Mouse (Mus musculus) midbrain, embryonic 12.5 days (tissue): Measurements from ENCODE around the gene Glb1l. TPM values are rescaled to one million over a fixed set of nuclear protein-coding genes. Genes with fewer than 3 reads are reported as not detected.

ENCODE experiments used
- ATAC-seq: fragments of 200-750 bp; cut with Nextera tagmentation; 2 replicates; pipeline ENCODE4 v1.8.0; 2017; ENCODE audit warnings: low read depth, moderate TSS enrichment, moderate library complexity; ENCODE audit not compliant: low FRiP score
- H3K27ac ChIP-seq: fragments of 300-500 bp; sonication (generic); replicated peaks from 2 replicates; pipeline ENCODE4 v1.5.1; 2016; ENCODE audit warnings: mild to moderate bottlenecking
- H3K27me3 ChIP-seq: fragments of 300-500 bp; sonication (generic); 2 replicates; pipeline ENCODE4 v1.6.1; 2016; ENCODE audit warnings: mild to moderate bottlenecking
- H3K36me3 ChIP-seq: fragments of 300-500 bp; sonication (generic); 2 replicates; pipeline ENCODE4 v1.6.1; 2016
- H3K4me1 ChIP-seq: fragments of 300-500 bp; sonication (generic); 2 replicates; pipeline ENCODE4 v1.6.1; 2016
- H3K4me2 ChIP-seq: fragments of 300-500 bp; sonication (generic); replicated peaks from 2 replicates; pipeline ENCODE4 v1.6.1; 2016; ENCODE audit warnings: mild to moderate bottlenecking, moderate library complexity
- H3K4me3 ChIP-seq: fragments of 300-500 bp; sonication (generic); 2 replicates; pipeline ENCODE4 v1.5.1; 2016; ENCODE audit warnings: mild to moderate bottlenecking
- H3K9ac ChIP-seq: fragments of 300-500 bp; sonication (generic); replicated peaks from 2 replicates; pipeline ENCODE4 v1.6.1; 2016; ENCODE audit warnings: mild to moderate bottlenecking, moderate library complexity
- H3K9me3 ChIP-seq: fragments of 300-500 bp; sonication (generic); 2 replicates; pipeline ENCODE4 v1.6.1; 2016; ENCODE audit warnings: mild to moderate bottlenecking
- WGBS: fragments of 180-500 bp; shearing (Covaris S2); methylation state at CpG from one replicate; pipeline ENCODE4 v1.1.7; 2016; 5-methylcytosine and 5-hydroxymethylcytosine counted together
- polyA plus RNA-seq: library from polyadenylated mRNA; unstranded; fragments of >200 nt; fragmentation: Nextera tagmentation; extraction: Ambion mirVana; gene quantifications from 2 replicates; pipeline ENCODE4 v1.2.1, GENCODE M21; 2016

Gene Glb1l
- polyA plus RNA-seq, result 23.2 and 25.7 TPM in 2 replicates

GRCm38 (mm10) chr1:75210136-75211087 is at the start of gene Glb1l, which contains the start of gene Stk16:
Glb1l (minus strand) TSS chr1:75210813.
Stk16 (plus strand) TSS chr1:75210838.
- peaks cover 41% of the 10 kb centered on the region for H3K4me1 ChIP-seq
- H3K9me3 ChIP-seq, result no peaks in the 10 kb centered on the region
- peak within 1 kb of the TSS; percentile 98 for H3K4me2 ChIP-seq
- 6% methylated on average over 42 of the region's 42 CpGs for WGBS
- H3K27ac ChIP-seq, result 0 out of 2 replicates have a peak within 1 kb of the TSS, but pooled peaks have one; percentile 46
- H3K36me3 ChIP-seq, result peaks cover 37% of the 10 kb centered on the region
- peak; percentile 96 for ATAC-seq
- peak within 1 kb of the TSS; percentile 95 for H3K9ac ChIP-seq
- peak within 1 kb of the TSS; percentile 77 for H3K4me3 ChIP-seq
- H3K27me3 ChIP-seq, result peaks cover 12% of the 10 kb centered on the region

- no peak for ATAC-seq
- H3K27me3 ChIP-seq, result peaks cover 22% of the 10 kb centered on the region
- no peak overlapping the region for H3K4me2 ChIP-seq
- H3K4me1 ChIP-seq, result peaks cover 12% of the 10 kb centered on the region
- H3K4me3 ChIP-seq, result no peak overlapping the region
- H3K9me3 ChIP-seq, result no peaks in the 10 kb centered on the region
- no peak overlapping the region for H3K9ac ChIP-seq
- 0 out of 2 replicates have a peak, but pooled peaks cover 5% of the 10 kb centered on the region for H3K36me3 ChIP-seq
- 72% methylated on average over 10 of the region's 10 CpGs for WGBS
- H3K27ac ChIP-seq, result no peak overlapping the region
These were observed 45.0 kb upstream of the Glb1l start for GRCm38 (mm10) chr1:75255516-75256046.

DNA sequence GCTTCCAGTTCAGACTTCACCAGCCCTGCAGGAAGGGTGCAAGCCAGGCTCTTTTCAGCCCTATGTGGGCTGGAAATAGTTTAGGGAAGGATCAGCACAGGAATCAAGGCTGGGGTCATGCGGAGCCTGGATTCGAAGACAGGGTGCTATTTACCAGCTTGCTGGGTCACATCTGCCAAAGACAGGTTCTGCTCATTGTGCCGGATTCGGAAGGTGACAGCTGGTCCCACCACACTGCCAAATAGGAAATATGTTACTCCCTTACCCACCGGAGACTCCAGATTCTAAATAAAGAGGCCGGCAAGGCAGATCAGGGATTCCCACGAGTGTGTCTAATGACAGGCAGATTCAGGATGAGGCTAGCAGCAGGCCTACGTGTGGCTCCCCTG is 44.0 kb upstream of the Glb1l start:
- WGBS, result 71% methylated on average over 8 of the region's 8 CpGs
- H3K9ac ChIP-seq, result no peak overlapping the region
- H3K4me2 ChIP-seq, result no peak overlapping the region
- H3K27me3 ChIP-seq, result peaks cover 16% of the 10 kb centered on the region
- H3K9me3 ChIP-seq, result no peaks in the 10 kb centered on the region
- H3K27ac ChIP-seq, result no peak overlapping the region
- no peak overlapping the region for H3K4me3 ChIP-seq
- no peak for ATAC-seq
- H3K4me1 ChIP-seq, result peaks cover 12% of the 10 kb centered on the region
- H3K36me3 ChIP-seq, result 0 out of 2 replicates have a peak, but pooled peaks cover 5% of the 10 kb centered on the region

DNA sequence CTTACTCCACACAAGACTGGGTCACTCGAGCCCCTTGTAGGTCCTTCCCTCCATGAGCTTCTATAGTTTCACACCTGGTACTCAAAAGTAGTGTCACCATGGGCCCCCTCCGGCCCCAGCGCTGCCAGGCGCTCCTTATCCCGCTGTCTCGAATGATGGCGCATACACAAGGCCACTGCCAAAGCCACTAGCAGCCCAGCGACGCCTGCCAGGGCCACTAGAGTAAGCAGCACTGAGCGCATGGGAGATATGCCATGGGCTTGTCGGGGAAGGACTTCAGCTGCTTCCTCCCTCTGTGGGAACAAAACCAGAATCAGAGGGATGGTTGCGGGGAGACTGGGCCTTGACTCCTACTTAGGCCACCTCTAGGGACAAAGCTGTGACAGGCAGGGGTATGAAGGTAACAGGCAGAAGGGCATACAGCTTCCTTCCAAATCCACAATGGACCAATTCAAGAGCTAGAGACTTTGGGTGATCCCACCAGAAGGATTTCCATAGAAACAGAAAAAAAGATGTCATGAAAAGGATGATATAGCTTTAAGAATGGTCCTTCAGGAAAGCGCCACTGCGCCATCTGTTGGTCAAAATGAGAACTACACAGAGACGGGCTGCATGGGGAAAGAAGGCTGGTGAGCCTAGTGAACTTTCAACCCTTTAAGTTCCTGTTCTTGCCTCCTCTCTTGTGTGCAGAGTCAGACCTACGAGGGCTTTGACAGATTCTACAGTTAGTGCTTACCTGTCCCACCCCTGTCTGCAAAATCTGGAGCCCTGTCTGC is 43.4 kb upstream of the Glb1l start:
- Histone ChIP-seq H3K4me1 (peaks cover 12% of the 10 kb centered on the region), H3K4me3 (no peak overlapping the region), H3K4me2 (no peak overlapping the region), H3K36me3 (0 out of 2 replicates have a peak, but pooled peaks cover 5% of the 10 kb centered on the region), H3K9ac (no peak overlapping the region), H3K9me3 (no peaks in the 10 kb centered on the region), H3K27ac (no peak overlapping the region), H3K27me3 (peaks cover 16% of the 10 kb centered on the region)
- 67% methylated on average over 16 of the region's 16 CpGs for WGBS
- no peak for ATAC-seq

DNA sequence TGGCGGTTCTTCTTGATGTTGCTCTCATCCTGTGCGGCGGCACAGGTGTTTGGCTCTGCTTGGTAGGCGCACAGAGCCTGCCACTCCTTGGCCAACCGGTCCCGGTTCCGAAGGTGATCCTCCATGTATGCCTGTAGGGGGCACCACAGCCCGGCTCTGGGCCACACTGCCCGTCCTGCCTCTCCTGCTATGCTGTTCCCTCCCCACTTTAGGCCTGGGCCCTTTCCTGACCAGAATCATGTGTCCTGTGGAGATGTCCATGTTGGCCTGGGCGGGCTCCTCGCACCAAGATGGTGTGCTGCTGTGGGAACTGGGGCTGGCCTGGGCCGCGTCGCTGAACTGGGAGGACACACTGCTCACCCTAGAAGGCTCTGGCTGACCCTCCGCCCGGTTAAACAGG is 42.4 kb upstream of the Glb1l start:
- 77% methylated on average over 16 of the region's 16 CpGs for WGBS
- Histone ChIP-seq H3K9me3 (no peaks in the 10 kb centered on the region), H3K4me2 (no peak overlapping the region), H3K4me1 (peaks cover 12% of the 10 kb centered on the region), H3K9ac (no peak overlapping the region), H3K27ac (no peak overlapping the region), H3K36me3 (0 out of 2 replicates have a peak, but pooled peaks cover 5% of the 10 kb centered on the region), H3K27me3 (peaks cover 13% of the 10 kb centered on the region), H3K4me3 (no peak overlapping the region)
- no peak for ATAC-seq

DNA sequence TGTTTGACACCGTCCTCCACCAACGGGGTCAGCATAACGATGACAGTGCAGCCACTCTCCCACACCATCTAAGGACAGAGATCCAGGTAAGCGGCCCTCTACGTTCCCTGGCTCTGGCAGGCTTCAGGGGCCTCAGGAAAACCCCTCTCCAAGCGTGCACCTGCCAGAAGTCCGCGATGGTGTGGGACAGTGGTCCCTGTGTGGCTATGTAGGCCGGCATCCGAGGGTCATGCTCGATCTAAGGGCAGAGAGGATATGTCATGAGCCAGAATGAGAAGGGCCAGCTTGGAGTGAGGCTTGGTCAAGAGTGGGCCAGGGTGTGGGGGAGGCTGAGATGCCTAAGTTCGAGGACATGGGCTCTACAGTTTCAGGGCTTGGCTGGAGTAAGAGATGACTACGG is 41.7 kb upstream of the Glb1l start:
- H3K4me3 ChIP-seq, result no peak overlapping the region
- 70% methylated on average over 13 of the region's 13 CpGs for WGBS
- no peak overlapping the region for H3K4me2 ChIP-seq
- no peak for ATAC-seq
- H3K36me3 ChIP-seq, result no peaks in the 10 kb centered on the region
- no peaks in the 10 kb centered on the region for H3K9me3 ChIP-seq
- no peak overlapping the region for H3K9ac ChIP-seq
- peaks cover 12% of the 10 kb centered on the region for H3K27me3 ChIP-seq
- no peak overlapping the region for H3K27ac ChIP-seq
- peaks cover 12% of the 10 kb centered on the region for H3K4me1 ChIP-seq

GRCm38 (mm10) chr1:75251112-75251970 is 40.7 kb upstream of the Glb1l start:
- no peaks in the 10 kb centered on the region for H3K9me3 ChIP-seq
- peak overlapping the region; percentile 45 for H3K4me2 ChIP-seq
- H3K4me1 ChIP-seq, result peaks cover 12% of the 10 kb centered on the region
- H3K9ac ChIP-seq, result no peak overlapping the region
- H3K27me3 ChIP-seq, result peaks cover 9% of the 10 kb centered on the region
- H3K4me3 ChIP-seq, result peak overlapping the region; percentile 15; the same call in 1 of the 2 replicates
- no peak overlapping the region for H3K27ac ChIP-seq
- ATAC-seq, result peak; percentile 48; the same call in 1 of the 2 replicates
- H3K36me3 ChIP-seq, result no peaks in the 10 kb centered on the region
- 4% methylated on average over 21 of the region's 22 CpGs for WGBS

DNA sequence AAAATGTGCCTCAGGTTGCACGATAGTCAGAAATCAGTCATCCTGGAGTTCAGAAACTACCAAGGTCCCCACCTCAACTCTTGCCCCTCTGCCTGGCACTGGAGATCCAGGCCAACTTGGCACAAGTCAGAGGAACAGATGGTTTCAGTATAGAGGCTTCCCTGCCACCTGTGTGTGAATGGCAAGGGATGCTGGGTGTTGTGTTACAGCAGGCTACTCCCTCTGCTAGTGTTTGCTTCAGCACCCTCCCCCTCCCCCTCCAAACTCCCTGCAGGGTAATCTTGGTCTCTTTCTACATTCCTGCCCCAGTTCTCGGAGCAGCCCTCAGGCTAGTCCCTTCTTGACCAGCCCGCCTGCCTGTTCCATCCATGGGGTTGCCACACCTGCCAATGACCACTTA is 39.9 kb upstream of the Glb1l start:
- no peaks in the 10 kb centered on the region for H3K36me3 ChIP-seq
- no peaks in the 10 kb centered on the region for H3K9me3 ChIP-seq
- H3K9ac ChIP-seq, result no peak overlapping the region
- no peak overlapping the region for H3K4me2 ChIP-seq
- peaks cover 9% of the 10 kb centered on the region for H3K27me3 ChIP-seq
- peaks cover 12% of the 10 kb centered on the region for H3K4me1 ChIP-seq
- H3K27ac ChIP-seq, result no peak overlapping the region
- 63% methylated on average over 3 of the region's 3 CpGs for WGBS
- no peak for ATAC-seq
- no peak overlapping the region for H3K4me3 ChIP-seq

DNA sequence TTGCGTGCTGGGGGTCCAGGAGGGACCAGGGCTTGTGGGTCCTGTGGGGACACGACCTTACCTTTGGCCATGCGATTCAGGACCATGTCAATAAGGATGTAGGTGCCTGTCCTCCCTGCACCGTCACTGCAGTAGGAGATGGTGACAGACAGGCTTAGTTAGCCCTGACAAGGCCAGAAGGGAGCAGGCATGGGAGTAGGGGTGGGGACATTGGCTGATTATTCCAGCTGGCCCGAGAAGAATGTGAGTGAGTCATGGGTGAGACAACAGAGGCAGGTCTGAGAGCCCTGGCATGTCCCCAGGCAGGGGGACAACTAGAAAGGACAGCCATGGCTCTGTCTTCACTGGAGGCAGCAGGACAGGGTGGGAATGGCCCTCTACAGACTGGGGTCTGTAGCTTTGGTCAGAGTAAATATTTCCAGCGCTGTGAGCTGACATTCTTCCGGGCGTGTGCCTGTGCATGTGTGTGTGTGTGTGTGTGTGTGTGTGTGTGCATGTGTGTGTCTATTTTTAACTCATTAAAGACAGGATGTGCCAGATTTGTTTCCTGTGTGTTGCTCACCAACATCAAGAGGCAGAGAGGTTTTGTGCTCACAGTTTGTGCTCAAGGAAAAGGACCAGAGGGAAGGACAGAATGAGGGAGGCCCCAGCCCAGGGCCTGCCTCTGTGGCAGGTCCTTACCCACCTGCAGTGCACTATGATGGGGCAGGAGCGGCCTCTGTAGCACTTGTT is 37.6 kb upstream of the Glb1l start:
- Histone ChIP-seq H3K4me2 (no peak overlapping the region), H3K36me3 (peaks cover 6% of the 10 kb centered on the region), H3K4me3 (no peak overlapping the region), H3K9me3 (no peaks in the 10 kb centered on the region), H3K4me1 (peaks cover 8% of the 10 kb centered on the region), H3K9ac (no peak overlapping the region), H3K27me3 (peaks cover 6% of the 10 kb centered on the region), H3K27ac (no peak overlapping the region)
- 64% methylated on average over 9 of the region's 9 CpGs for WGBS
- no peak for ATAC-seq

GRCm38 (mm10) chr1:75247071-75247930 is 36.7 kb upstream of the Glb1l start:
- H3K4me1 ChIP-seq, result peaks cover 8% of the 10 kb centered on the region
- H3K4me3 ChIP-seq, result no peak overlapping the region
- no peaks in the 10 kb centered on the region for H3K9me3 ChIP-seq
- H3K27me3 ChIP-seq, result no peaks in the 10 kb centered on the region
- no peak overlapping the region for H3K27ac ChIP-seq
- H3K36me3 ChIP-seq, result peaks cover 10% of the 10 kb centered on the region
- WGBS, result 83% methylated on average over 16 of the region's 16 CpGs
- no peak overlapping the region for H3K4me2 ChIP-seq
- no peak for ATAC-seq
- H3K9ac ChIP-seq, result no peak overlapping the region
